Mouse (Mus musculus): ENCODE data around the gene Gm49358. TPM values are rescaled to one million over a fixed set of nuclear protein-coding genes. Genes with fewer than 3 reads are reported as not detected.
A peak's percentile ranks its signal among the peaks of the same experiment; 100 is the strongest.

Gene Gm49358
- total RNA-seq, 2 experiments from 2014 or later: 19.1 to 24.5 TPM

GRCm38 (mm10) chr10:86779117-86779755, 15.5 kb downstream of the Gm49358 start:
- TF ChIP-seq CTCF (IDR thresholded peaks at IDR 0.05): no peak; the same call in 1 of the 2 replicates
- intact Hi-C loops (cut with DNase I): loop anchor here (2.0 to 10.0 kb wide), 4 partner anchors 40 to 708 kb away; no protein-coding TSS in a partner anchor
- peak overlapping the region; percentile 83 for H3K27ac ChIP-seq
- no peak for DNase-seq (ENCODE audit: extremely low spot score in 1 of 2, low spot score in 2 of 2)
- peak overlapping the region; percentile 64 for H3K4me3 ChIP-seq

- DNase-seq (ENCODE audit: extremely low spot score in 1 of 2, low spot score in 2 of 2): no peak
- Histone ChIP-seq H3K27ac (peak overlapping the region; percentile 83), H3K4me3 (peak overlapping the region; percentile 64)
- intact Hi-C loops (cut with DNase I): loop anchor here (2.0 to 10.0 kb wide), 4 partner anchors 39 to 707 kb away; no protein-coding TSS in a partner anchor
- TF ChIP-seq CTCF (IDR thresholded peaks at IDR 0.05): no peak
These were observed 16.2 kb downstream of the Gm49358 start for GRCm38 (mm10) chr10:86779816-86780500.

GRCm38 (mm10) chr10:86781641-86782040, 17.9 kb downstream of the Gm49358 start:
- DNase-seq (ENCODE audit: extremely low spot score in 1 of 2, low spot score in 2 of 2): no peak
- no peak for TF ChIP-seq CTCF (IDR thresholded peaks at IDR 0.05)
- intact Hi-C loops (cut with DNase I): no loop called here
- no peak overlapping the region for H3K4me3 ChIP-seq
- H3K27ac ChIP-seq: no peak overlapping the region

GRCm38 (mm10) chr10:86782656-86783055, 18.9 kb downstream of the Gm49358 start:
- no peak for DNase-seq (ENCODE audit: extremely low spot score in 1 of 2, low spot score in 2 of 2)
- intact Hi-C loops (cut with DNase I): no loop called here

GRCm38 (mm10) chr10:86783561-86783960, 19.8 kb downstream of the Gm49358 start:
- Histone ChIP-seq H3K4me3 (no peak overlapping the region), H3K27ac (no peak overlapping the region)
- no peak for DNase-seq (ENCODE audit: extremely low spot score in 1 of 2, low spot score in 2 of 2)
- intact Hi-C loops (cut with DNase I): no loop called here
- TF ChIP-seq CTCF (IDR thresholded peaks at IDR 0.05): no peak

More at GRCm38 (mm10) chr10:86782656-86783055, 18.9 kb downstream of the Gm49358 start:
- Histone ChIP-seq H3K27ac (no peak overlapping the region), H3K4me3 (no peak overlapping the region)
- TF ChIP-seq CTCF (IDR thresholded peaks at IDR 0.05): no peak

GRCm38 (mm10) chr10:86784126-86784675, 20.4 kb downstream of the Gm49358 start:
- Histone ChIP-seq H3K27ac (no peak overlapping the region), H3K4me3 (no peak overlapping the region)
- TF ChIP-seq CTCF (IDR thresholded peaks at IDR 0.05): no peak
- intact Hi-C loops (cut with DNase I): no loop called here
- no peak for DNase-seq (ENCODE audit: extremely low spot score in 1 of 2, low spot score in 2 of 2)

GRCm38 (mm10) chr10:86785396-86785795, 21.6 kb downstream of the Gm49358 start:
- intact Hi-C loops (cut with DNase I): no loop called here
- Histone ChIP-seq H3K27ac (no peak overlapping the region), H3K4me3 (no peak overlapping the region)
- no peak for DNase-seq (ENCODE audit: extremely low spot score in 1 of 2, low spot score in 2 of 2)
- no peak for TF ChIP-seq CTCF (IDR thresholded peaks at IDR 0.05)

GRCm38 (mm10) chr10:86786083-86786482, 22.3 kb downstream of the Gm49358 start:
- Histone ChIP-seq H3K27ac (no peak overlapping the region), H3K4me3 (no peak overlapping the region)
- no peak for DNase-seq (ENCODE audit: extremely low spot score in 1 of 2, low spot score in 2 of 2)
- TF ChIP-seq CTCF (IDR thresholded peaks at IDR 0.05): no peak
- intact Hi-C loops (cut with DNase I): no loop called here

- no peak for TF ChIP-seq CTCF (IDR thresholded peaks at IDR 0.05)
- Histone ChIP-seq H3K4me3 (no peak overlapping the region), H3K27ac (no peak overlapping the region; the same call in 1 of the 2 replicates)
- intact Hi-C loops (cut with DNase I): no loop called here
- no peak for DNase-seq (ENCODE audit: extremely low spot score in 1 of 2, low spot score in 2 of 2)
These were observed 24.4 kb downstream of the Gm49358 start for GRCm38 (mm10) chr10:86788193-86788592.

GRCm38 (mm10) chr10:86789146-86789672, 25.4 kb downstream of the Gm49358 start:
- TF ChIP-seq CTCF (IDR thresholded peaks at IDR 0.05): no peak
- intact Hi-C loops (cut with DNase I): no loop called here
- DNase-seq (ENCODE audit: extremely low spot score in 1 of 2, low spot score in 2 of 2): no peak
- H3K4me3 ChIP-seq: no peak overlapping the region
- H3K27ac ChIP-seq: no peak overlapping the region; the same call in none of the 2 replicates

GRCm38 (mm10) chr10:86791507-86792184, 27.9 kb downstream of the Gm49358 start:
- Histone ChIP-seq H3K27ac (no peak overlapping the region), H3K4me3 (no peak overlapping the region)
- no peak for DNase-seq (ENCODE audit: extremely low spot score in 1 of 2, low spot score in 2 of 2)
- TF ChIP-seq CTCF (IDR thresholded peaks at IDR 0.05): no peak
- intact Hi-C loops (cut with DNase I): no loop called here

All from left cerebral cortex, adult 2 months (tissue).